Mouse (Mus musculus) adrenal gland, postnatal 25 days (tissue): ENCODE results near the gene Tsx. TPM values are rescaled to one million over a fixed set of nuclear protein-coding genes. Genes with fewer than 3 reads are reported as not detected.

Experiments used
- total RNA-seq: library from RNA; stranded (reverse); gene quantifications from 2 replicates; pipeline ENCODE4 v1.2.3, GENCODE M21; 2021

Tsx gene
- total RNA-seq, 1 experiment from 2014 or later, result not detected

Other genes with a start within 250 kb of the Tsx start
- 0.62 and 1.1 TPM in 2 replicates for gene Nap1l2, start 227.8 kb upstream of the Tsx start, total RNA-seq
- gene Cdx4, start 93.1 kb upstream of the Tsx start, total RNA-seq, result not detected in 2 replicates
- 6.1 and 6.9 TPM in 2 replicates for gene Chic1, start 58.0 kb upstream of the Tsx start, total RNA-seq
- 2.6 TPM in 1 of 2 replicates, not detected in the other for gene Gm26992, start 7.5 kb downstream of the Tsx start, total RNA-seq
- not detected in 2 replicates for gene Zcchc13, start 216.1 kb downstream of the Tsx start, total RNA-seq